Mouse (Mus musculus) CD4-positive, CD25-positive, alpha-beta regulatory T cell, adult 2 months (primary cell): ENCODE measurements around the gene Gpx4.

Source experiments
- DNase-seq: peaks from one replicate; pipeline ENCODE4 v3.0.0-alpha.2; 2012; ENCODE audit warnings: low read depth, low spot score

Gpx4 gene

GRCm38 (mm10) chr10:80103032-80103431, 56.1 kb downstream of the Gpx4 start:
- no peak for DNase-seq

GRCm38 (mm10) chr10:80104181-80104580, 57.2 kb downstream of the Gpx4 start:
- DNase-seq, result no peak

- no peak for DNase-seq
Measured at GRCm38 (mm10) chr10:80105460-80105859, 58.5 kb downstream of the Gpx4 start, which contains the start of gene Sbno2. TSS of gene Sbno2 (minus strand) at chr10:80105571.

GRCm38 (mm10) chr10:80105926-80106325, 59.0 kb downstream of the Gpx4 start:
- no peak for DNase-seq
